ENCODE assay signal across 8 mouse cellular contexts in the genomic region with DNA sequence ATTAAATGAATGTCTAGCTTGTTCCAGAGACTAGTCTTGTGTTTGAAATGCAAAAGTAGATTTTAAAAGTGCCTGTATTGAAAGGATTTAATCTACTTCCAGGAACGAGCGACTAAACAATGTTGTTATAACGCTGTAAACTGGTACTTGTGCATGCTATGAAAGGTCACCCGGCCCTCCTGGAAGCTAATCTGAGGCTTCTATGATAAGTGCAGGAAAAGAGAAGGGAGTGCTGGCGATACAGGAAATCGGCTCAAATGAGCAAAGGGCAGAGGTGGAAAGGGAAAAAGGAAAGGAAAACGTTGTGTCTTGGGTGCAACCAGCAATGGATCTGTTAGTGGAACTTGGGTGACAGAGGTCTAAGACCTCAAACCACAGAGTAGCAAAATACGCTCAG. TPM values are rescaled to one million over a fixed set of nuclear protein-coding genes. Genes with fewer than 3 reads are reported as not detected.
DNase-seq lines count a peak whose midpoint lies in the region; ATAC-seq lines count a peak whose summit lies in the region.

No protein-coding gene starts in this region.

- H3K36me3 ChIP-seq in heart, embryonic 14.5 days (ENCODE audit: control insufficient read depth, insufficient read depth, low read length) = peaks cover 4% of the 10 kb centered on the region
- peaks cover 20% of the 10 kb centered on the region for H3K36me3 ChIP-seq in hindbrain, embryonic 10.5 days
- peaks cover 11% of the 10 kb centered on the region for H3K36me3 ChIP-seq in liver, embryonic 13.5 days

- H3K9ac ChIP-seq in heart, embryonic 14.5 days (ENCODE audit: low read length) = peak overlapping the region; percentile 99
- H3K9ac ChIP-seq in liver, embryonic 13.5 days = peak overlapping the region; percentile 20; the same call in 1 of the 2 replicates

- ATAC-seq in heart, embryonic 14.5 days (ENCODE audit: insufficient number of reproducible peaks, insufficient read depth, low FRiP score, low read depth) = no peak
- ATAC-seq in liver, embryonic 13.5 days (ENCODE audit: low read depth) = no peak

- H3K27ac ChIP-seq in heart, embryonic 14.5 days (replicated peaks in 1 of 2; ENCODE audit: control insufficient read depth in 1 of 2, insufficient read depth in 1 of 2, low read depth in 2 of 2, low read length in 2 of 2) = peak overlapping the region; percentile 94 to 98
- H3K27ac ChIP-seq in hindbrain, embryonic 10.5 days = peak overlapping the region; percentile 99
- H3K27ac ChIP-seq in liver, embryonic 13.5 days = peak overlapping the region; percentile 51; the same call in 1 of the 2 replicates

- no peak for DNase-seq in heart, adult 18-20 months
- DNase-seq in brain, adult 2 months (ENCODE audit: low read depth, low spot score) = peak; percentile 20
- DNase-seq in hindbrain, embryonic 10.5 days (ENCODE audit: low spot score) = no peak
- DNase-seq in liver, embryonic 13.5 days = no peak
- no peak for DNase-seq in spleen, adult 18-20 months
- no peak for DNase-seq in Muller cell, postnatal 12 days (ENCODE audit: inconsistent ontology term)
- DNase-seq in T-cell, adult 2 months (ENCODE audit: low spot score) = no peak

- peak overlapping the region; percentile 60 for H3K4me2 ChIP-seq in heart, embryonic 14.5 days (ENCODE audit: low read length)
- peak overlapping the region; percentile 79 for H3K4me2 ChIP-seq in liver, embryonic 13.5 days

- no peaks in the 10 kb centered on the region for H3K9me3 ChIP-seq in heart, embryonic 14.5 days (ENCODE audit: control insufficient read depth, low read length)
- H3K9me3 ChIP-seq in hindbrain, embryonic 10.5 days = 0 out of 2 replicates have a peak, but pooled peaks cover 1% of the 10 kb centered on the region
- no peaks in the 10 kb centered on the region for H3K9me3 ChIP-seq in liver, embryonic 13.5 days (replicated peaks)

- WGBS in heart, embryonic 14.5 days = 13% methylated on average over 8 of the region's 8 CpGs
- 28% methylated on average over 8 of the region's 8 CpGs for WGBS in hindbrain, embryonic 10.5 days
- WGBS in liver, embryonic 13.5 days (ENCODE audit: insufficient replicate concordance) = 8% methylated on average over 8 of the region's 8 CpGs

- H3K27me3 ChIP-seq in heart, embryonic 14.5 days (ENCODE audit: control insufficient read depth, insufficient read depth, low read length) = no peaks in the 10 kb centered on the region
- no peaks in the 10 kb centered on the region for H3K27me3 ChIP-seq in hindbrain, embryonic 10.5 days (ENCODE audit: insufficient read depth, poor library complexity, severe bottlenecking)
- H3K27me3 ChIP-seq in liver, embryonic 13.5 days = no peaks in the 10 kb centered on the region

- H3K4me1 ChIP-seq in heart, embryonic 14.5 days (ENCODE audit: control insufficient read depth in 2 of 2, insufficient read depth in 2 of 2, low read length in 2 of 2) = peaks cover 4 to 17% of the 10 kb centered on the region in 2 experiments
- H3K4me1 ChIP-seq in hindbrain, embryonic 10.5 days (replicated peaks) = peaks cover 19% of the 10 kb centered on the region
- H3K4me1 ChIP-seq in liver, embryonic 13.5 days (replicated peaks) = peaks cover 52% of the 10 kb centered on the region

- peak overlapping the region; percentile 86 to 97 for H3K4me3 ChIP-seq in heart, embryonic 14.5 days (ENCODE audit: control insufficient read depth in 1 of 2, insufficient read depth in 1 of 2, low read depth in 1 of 2, low read length in 2 of 2)
- peak overlapping the region; percentile 91 for H3K4me3 ChIP-seq in hindbrain, embryonic 10.5 days
- peak overlapping the region; percentile 86 for H3K4me3 ChIP-seq in liver, embryonic 13.5 days (replicated peaks)

RNA-seq across cellular contexts. Expression of gene Cnih1, which starts 0.3 kb away (rescaled TPM):
- 164 and 174 TPM in 2 replicates for polyA plus RNA-seq in heart, embryonic 14.5 days (2014; fragmentation: Nextera tagmentation; extraction: Ambion mirVana)
- 10 to 100 TPM; 53.9 to 58.2 TPM for total RNA-seq in heart, adult 18-20 months (2021)
- polyA plus RNA-seq in hindbrain, embryonic 10.5 days (2016; fragmentation: Nextera tagmentation; extraction: Ambion mirVana) = 208 and 215 TPM in 2 replicates
- 101 and 112 TPM in 2 replicates for polyA plus RNA-seq in liver, embryonic 13.5 days (2015; fragmentation: Nextera tagmentation; extraction: Ambion mirVana)

RNA-seq across cellular contexts. Expression of gene Cdkn3, which starts 28.2 kb away (rescaled TPM):
- polyA plus RNA-seq in heart, embryonic 14.5 days (2014; fragmentation: Nextera tagmentation; extraction: Ambion mirVana) = 50.1 and 57.5 TPM in 2 replicates
- under 1 TPM; 0.74 to 0.82 TPM for total RNA-seq in heart, adult 18-20 months (2021)
- 46.6 and 47.0 TPM in 2 replicates for polyA plus RNA-seq in hindbrain, embryonic 10.5 days (2016; fragmentation: Nextera tagmentation; extraction: Ambion mirVana)
- polyA plus RNA-seq in liver, embryonic 13.5 days (2015; fragmentation: Nextera tagmentation; extraction: Ambion mirVana) = 114 and 117 TPM in 2 replicates

RNA-seq across cellular contexts. Expression of gene Gmfb, which starts 33.5 kb away (rescaled TPM):
- 57.2 and 60.5 TPM in 2 replicates for polyA plus RNA-seq in heart, embryonic 14.5 days (2014; fragmentation: Nextera tagmentation; extraction: Ambion mirVana)
- total RNA-seq in heart, adult 18-20 months (2021) = 10 to 100 TPM; 30.0 to 35.0 TPM
- 82.9 and 97.7 TPM in 2 replicates for polyA plus RNA-seq in hindbrain, embryonic 10.5 days (2016; fragmentation: Nextera tagmentation; extraction: Ambion mirVana)
- polyA plus RNA-seq in liver, embryonic 13.5 days (2015; fragmentation: Nextera tagmentation; extraction: Ambion mirVana) = 34.0 and 53.5 TPM in 2 replicates

RNA-seq across cellular contexts. Expression of gene Cgrrf1, which starts 43.4 kb away (rescaled TPM):
- polyA plus RNA-seq in heart, embryonic 14.5 days (2014; fragmentation: Nextera tagmentation; extraction: Ambion mirVana) = 29.7 and 35.3 TPM in 2 replicates
- total RNA-seq in heart, adult 18-20 months (2021) = 10 to 100 TPM; 29.7 to 36.4 TPM
- polyA plus RNA-seq in hindbrain, embryonic 10.5 days (2016; fragmentation: Nextera tagmentation; extraction: Ambion mirVana) = 34.1 and 36.8 TPM in 2 replicates
- polyA plus RNA-seq in liver, embryonic 13.5 days (2015; fragmentation: Nextera tagmentation; extraction: Ambion mirVana) = 19.0 and 19.2 TPM in 2 replicates
